Mouse (Mus musculus) yolk sac, embryonic 10.5 days (tissue): ENCODE data around the gene Qrich2.
A peak's percentile ranks its signal among the peaks of the same experiment; 100 is the strongest.
"Not testable (repeated sequence)": the region's sequence is repeated elsewhere in the genome, so short reads cannot be mapped to it uniquely, and the experiment has no call there.

Source experiments
- DNase-seq: peaks from one replicate; pipeline ENCODE4 v3.0.0-alpha.2; 2017; ENCODE audit warnings: low spot score

The Qrich2 gene

GRCm38 (mm10) chr11:116430723-116431427 is 35.2 kb downstream of the Qrich2 start:
- no peak for DNase-seq

- DNase-seq = no peak
These were observed 36.0 kb downstream of the Qrich2 start for GRCm38 (mm10) chr11:116429862-116430613.

- DNase-seq = peak; percentile 90
These were observed 36.9 kb downstream of the Qrich2 start for GRCm38 (mm10) chr11:116428872-116429859.

- no peak for DNase-seq
These were observed 39.0 kb downstream of the Qrich2 start for GRCm38 (mm10) chr11:116426852-116427575.

GRCm38 (mm10) chr11:116426328-116426727 is 39.7 kb downstream of the Qrich2 start:
- DNase-seq = not testable (repeated sequence)

GRCm38 (mm10) chr11:116424621-116425407 is 41.2 kb downstream of the Qrich2 start:
- DNase-seq = no peak

GRCm38 (mm10) chr11:116423782-116424620 is 42.0 kb downstream of the Qrich2 start:
- DNase-seq = no peak

GRCm38 (mm10) chr11:116423214-116423613 is 42.8 kb downstream of the Qrich2 start:
- no peak for DNase-seq

- DNase-seq = no peak
These were observed 43.5 kb downstream of the Qrich2 start for GRCm38 (mm10) chr11:116422562-116422961.

- no peak for DNase-seq
These were observed 44.9 kb downstream of the Qrich2 start for GRCm38 (mm10) chr11:116421102-116421501.

- DNase-seq = no peak
These were observed 47.1 kb downstream of the Qrich2 start for GRCm38 (mm10) chr11:116418841-116419462.

GRCm38 (mm10) chr11:116418194-116418840 is 47.7 kb downstream of the Qrich2 start:
- peak; percentile 17 for DNase-seq

- no peak for DNase-seq
These were observed 49.0 kb downstream of the Qrich2 start for GRCm38 (mm10) chr11:116417054-116417453.

GRCm38 (mm10) chr11:116416196-116416943 is 49.7 kb downstream of the Qrich2 start:
- no peak for DNase-seq

GRCm38 (mm10) chr11:116413631-116414022 is 52.4 kb downstream of the Qrich2 start:
- DNase-seq = no peak

- DNase-seq = peak; percentile 81
These were observed 53.0 kb downstream of the Qrich2 start, which contains the start of gene Rnf157 for GRCm38 (mm10) chr11:116412904-116413630. Gene Rnf157, minus strand, starts transcription at chr11:116413032.
